Mouse (Mus musculus): ENCODE data around the gene Lhfpl5.

- no peak for TF ChIP-seq CTCF (IDR thresholded peaks at IDR 0.05; ENCODE audit: borderline replicate concordance, control insufficient read depth, extremely low read depth, insufficient read depth, low read length, poor library complexity)
- TF ChIP-seq POLR2A (IDR thresholded peaks at IDR 0.05; ENCODE audit: control insufficient read depth, extremely low read depth, insufficient read depth, low read length, poor library complexity), result no peak
These were observed 11.1 kb downstream of the Lhfpl5 start for GRCm38 (mm10) chr17:28586509-28586908.

All from thymus, adult 2 months (tissue).